Mouse (Mus musculus): ENCODE data around the gene Psmd3. TPM values are rescaled to one million over a fixed set of nuclear protein-coding genes. Genes with fewer than 3 reads are reported as not detected.
A peak's percentile ranks its signal among the peaks of the same experiment; 100 is the strongest.
"Not testable (repeated sequence)": the region's sequence is repeated elsewhere in the genome, so short reads cannot be mapped to it uniquely, and the experiment has no call there.

Gene Psmd3
- polyA plus RNA-seq, 1 experiment from 2014 or later = 141 TPM

- Histone ChIP-seq H3K4me3 (ENCODE audit: low read depth, low read length) (peak within 1 kb of the TSS; percentile 72), H3K27ac (replicated peaks; ENCODE audit: low read depth, low read length) (no peak within 1 kb of the TSS; the same call in 1 of the 2 replicates), H3K36me3 (replicated peaks; ENCODE audit: control insufficient read depth, insufficient read depth, low read depth, low read length) (no peaks in the 10 kb centered on the region; the same call in 1 of the 2 replicates), H3K9ac (replicated peaks; ENCODE audit: low read length) (peak within 1 kb of the TSS; percentile 74), H3K9me3 (replicated peaks; ENCODE audit: control insufficient read depth, low read length) (no peaks in the 10 kb centered on the region), H3K4me1 (ENCODE audit: control insufficient read depth, insufficient read depth, low read length) (peaks cover 2% of the 10 kb centered on the region; the same call in 1 of the 2 replicates), H3K4me2 (ENCODE audit: low read depth, low read length) (peak within 1 kb of the TSS; percentile 64), H3K27me3 (ENCODE audit: control insufficient read depth, insufficient read depth, low read length) (no peaks in the 10 kb centered on the region)
- peak; percentile 94 for DNase-seq (ENCODE audit: low spot score)
- peak; percentile 79; the same call in 1 of the 2 replicates for ATAC-seq (replicated peaks; ENCODE audit: insufficient number of reproducible peaks, low FRiP score, low TSS enrichment, low read depth)
- under 1% methylated on average over 16 of the region's 16 CpGs for WGBS
Observed at GRCm38 (mm10) chr11:98729119-98729588, 46.8 kb downstream of the Psmd3 start, which contains the start of gene Med24. Gene Med24 (minus strand): TSS chr11:98729435.

- no peak overlapping the region for H3K4me3 ChIP-seq (ENCODE audit: low read depth, low read length)
- H3K9me3 ChIP-seq (replicated peaks; ENCODE audit: control insufficient read depth, low read length) = no peaks in the 10 kb centered on the region
- WGBS = 68% methylated on average over 4 of the region's 4 CpGs
- H3K27me3 ChIP-seq (ENCODE audit: control insufficient read depth, insufficient read depth, low read length) = no peaks in the 10 kb centered on the region
- peaks cover 2% of the 10 kb centered on the region; the same call in 1 of the 2 replicates for H3K4me1 ChIP-seq (ENCODE audit: control insufficient read depth, insufficient read depth, low read length)
- DNase-seq (ENCODE audit: low spot score) = no peak
- H3K27ac ChIP-seq (replicated peaks; ENCODE audit: low read depth, low read length) = no peak overlapping the region
- no peak overlapping the region for H3K4me2 ChIP-seq (ENCODE audit: low read depth, low read length)
- no peaks in the 10 kb centered on the region for H3K36me3 ChIP-seq (replicated peaks; ENCODE audit: control insufficient read depth, insufficient read depth, low read depth, low read length)
- no peak overlapping the region for H3K9ac ChIP-seq (replicated peaks; ENCODE audit: low read length)
- ATAC-seq (replicated peaks; ENCODE audit: insufficient number of reproducible peaks, low FRiP score, low TSS enrichment, low read depth) = no peak
Observed at GRCm38 (mm10) chr11:98730727-98731126, 48.4 kb downstream of the Psmd3 start.

- Histone ChIP-seq H3K36me3 (replicated peaks; ENCODE audit: control insufficient read depth, insufficient read depth, low read depth, low read length) (no peaks in the 10 kb centered on the region), H3K4me1 (ENCODE audit: control insufficient read depth, insufficient read depth, low read length) (peaks cover 2% of the 10 kb centered on the region; the same call in 1 of the 2 replicates), H3K27ac (replicated peaks; ENCODE audit: low read depth, low read length) (no peak overlapping the region), H3K9ac (replicated peaks; ENCODE audit: low read length) (no peak overlapping the region), H3K27me3 (ENCODE audit: control insufficient read depth, insufficient read depth, low read length) (no peaks in the 10 kb centered on the region), H3K4me3 (ENCODE audit: low read depth, low read length) (no peak overlapping the region), H3K9me3 (replicated peaks; ENCODE audit: control insufficient read depth, low read length) (no peaks in the 10 kb centered on the region), H3K4me2 (ENCODE audit: low read depth, low read length) (no peak overlapping the region)
- DNase-seq (ENCODE audit: low spot score) (no peak), ATAC-seq (replicated peaks; ENCODE audit: insufficient number of reproducible peaks, low FRiP score, low TSS enrichment, low read depth) (no peak)
- WGBS = 54% methylated on average over 5 of the region's 5 CpGs
Observed at GRCm38 (mm10) chr11:98731134-98731533, 48.8 kb downstream of the Psmd3 start.

GRCm38 (mm10) chr11:98734020-98734419 is 51.7 kb downstream of the Psmd3 start:
- H3K9me3 ChIP-seq (replicated peaks; ENCODE audit: control insufficient read depth, low read length) = no peaks in the 10 kb centered on the region
- H3K4me1 ChIP-seq (ENCODE audit: control insufficient read depth, insufficient read depth, low read length) = no peaks in the 10 kb centered on the region
- 85% methylated on average over 3 of the region's 3 CpGs for WGBS
- no peak for ATAC-seq (replicated peaks; ENCODE audit: insufficient number of reproducible peaks, low FRiP score, low TSS enrichment, low read depth)
- no peak overlapping the region for H3K4me2 ChIP-seq (ENCODE audit: low read depth, low read length)
- H3K36me3 ChIP-seq (replicated peaks; ENCODE audit: control insufficient read depth, insufficient read depth, low read depth, low read length) = no peaks in the 10 kb centered on the region
- DNase-seq (ENCODE audit: low spot score) = no peak
- H3K27me3 ChIP-seq (ENCODE audit: control insufficient read depth, insufficient read depth, low read length) = no peaks in the 10 kb centered on the region
- H3K9ac ChIP-seq (replicated peaks; ENCODE audit: low read length) = no peak overlapping the region
- no peak overlapping the region for H3K4me3 ChIP-seq (ENCODE audit: low read depth, low read length)
- no peak overlapping the region for H3K27ac ChIP-seq (replicated peaks; ENCODE audit: low read depth, low read length)

GRCm38 (mm10) chr11:98735111-98735510 is 52.8 kb downstream of the Psmd3 start:
- Histone ChIP-seq H3K27me3 (ENCODE audit: control insufficient read depth, insufficient read depth, low read length) (no peaks in the 10 kb centered on the region), H3K4me1 (ENCODE audit: control insufficient read depth, insufficient read depth, low read length) (peaks cover 4% of the 10 kb centered on the region; the same call in 1 of the 2 replicates), H3K4me2 (ENCODE audit: low read depth, low read length) (no peak overlapping the region), H3K27ac (replicated peaks; ENCODE audit: low read depth, low read length) (no peak overlapping the region), H3K9ac (replicated peaks; ENCODE audit: low read length) (no peak overlapping the region), H3K9me3 (replicated peaks; ENCODE audit: control insufficient read depth, low read length) (no peaks in the 10 kb centered on the region), H3K4me3 (ENCODE audit: low read depth, low read length) (no peak overlapping the region), H3K36me3 (replicated peaks; ENCODE audit: control insufficient read depth, insufficient read depth, low read depth, low read length) (no peaks in the 10 kb centered on the region)
- no peak for ATAC-seq (replicated peaks; ENCODE audit: insufficient number of reproducible peaks, low FRiP score, low TSS enrichment, low read depth)
- DNase-seq (ENCODE audit: low spot score) = no peak
- 89% methylated on average over 4 of the region's 4 CpGs for WGBS

GRCm38 (mm10) chr11:98736176-98736575 is 53.8 kb downstream of the Psmd3 start:
- no peak overlapping the region for H3K27ac ChIP-seq (replicated peaks; ENCODE audit: low read depth, low read length)
- no peaks in the 10 kb centered on the region for H3K27me3 ChIP-seq (ENCODE audit: control insufficient read depth, insufficient read depth, low read length)
- peaks cover 11% of the 10 kb centered on the region; the same call in 1 of the 2 replicates for H3K4me1 ChIP-seq (ENCODE audit: control insufficient read depth, insufficient read depth, low read length)
- H3K4me2 ChIP-seq (ENCODE audit: low read depth, low read length) = no peak overlapping the region
- ATAC-seq (replicated peaks; ENCODE audit: insufficient number of reproducible peaks, low FRiP score, low TSS enrichment, low read depth) (no peak), DNase-seq (ENCODE audit: low spot score) (no peak)
- H3K4me3 ChIP-seq (ENCODE audit: low read depth, low read length) = no peak overlapping the region
- H3K36me3 ChIP-seq (replicated peaks; ENCODE audit: control insufficient read depth, insufficient read depth, low read depth, low read length) = no peaks in the 10 kb centered on the region
- 90% methylated on average over 1 of the region's 1 CpGs for WGBS
- no peak overlapping the region for H3K9ac ChIP-seq (replicated peaks; ENCODE audit: low read length)
- no peaks in the 10 kb centered on the region for H3K9me3 ChIP-seq (replicated peaks; ENCODE audit: control insufficient read depth, low read length)

- peaks cover 11% of the 10 kb centered on the region; the same call in 1 of the 2 replicates for H3K4me1 ChIP-seq (ENCODE audit: control insufficient read depth, insufficient read depth, low read length)
- not testable (repeated sequence) for H3K27ac ChIP-seq (replicated peaks; ENCODE audit: low read depth, low read length); H3K27me3 ChIP-seq (ENCODE audit: control insufficient read depth, insufficient read depth, low read length); H3K36me3 ChIP-seq (replicated peaks; ENCODE audit: control insufficient read depth, insufficient read depth, low read depth, low read length); H3K9me3 ChIP-seq (replicated peaks; ENCODE audit: control insufficient read depth, low read length); DNase-seq (ENCODE audit: low spot score); H3K9ac ChIP-seq (replicated peaks; ENCODE audit: low read length); H3K4me3 ChIP-seq (ENCODE audit: low read depth, low read length); H3K4me2 ChIP-seq (ENCODE audit: low read depth, low read length); ATAC-seq (replicated peaks; ENCODE audit: insufficient number of reproducible peaks, low FRiP score, low TSS enrichment, low read depth)
- WGBS = 94% methylated on average over 2 of the region's 2 CpGs
Observed at GRCm38 (mm10) chr11:98737220-98737619, 54.9 kb downstream of the Psmd3 start.

GRCm38 (mm10) chr11:98738428-98738911 is 56.1 kb downstream of the Psmd3 start:
- no peak for DNase-seq (ENCODE audit: low spot score)
- H3K9me3 ChIP-seq (replicated peaks; ENCODE audit: control insufficient read depth, low read length) = no peaks in the 10 kb centered on the region
- no peak overlapping the region for H3K4me2 ChIP-seq (ENCODE audit: low read depth, low read length)
- ATAC-seq (replicated peaks; ENCODE audit: insufficient number of reproducible peaks, low FRiP score, low TSS enrichment, low read depth) = no peak
- H3K27me3 ChIP-seq (ENCODE audit: control insufficient read depth, insufficient read depth, low read length) = no peaks in the 10 kb centered on the region
- no peak overlapping the region for H3K27ac ChIP-seq (replicated peaks; ENCODE audit: low read depth, low read length)
- H3K36me3 ChIP-seq (replicated peaks; ENCODE audit: control insufficient read depth, insufficient read depth, low read depth, low read length) = no peaks in the 10 kb centered on the region
- H3K9ac ChIP-seq (replicated peaks; ENCODE audit: low read length) = no peak overlapping the region
- peaks cover 12% of the 10 kb centered on the region for H3K4me1 ChIP-seq (ENCODE audit: control insufficient read depth, insufficient read depth, low read length)
- 40% methylated on average over 4 of the region's 4 CpGs for WGBS
- no peak overlapping the region for H3K4me3 ChIP-seq (ENCODE audit: low read depth, low read length)
